Mouse (Mus musculus): ENCODE measurements around the gene Tanc2. TPM values are rescaled to one million over a fixed set of nuclear protein-coding genes. Genes with fewer than 3 reads are reported as not detected.

The Tanc2 gene
- total RNA-seq, 2 experiments from 2014 or later, result 201 to 216 TPM

- no peak for DNase-seq (ENCODE audit: low spot score in 2 of 2)
These were observed 234.0 kb downstream of the Tanc2 start for GRCm38 (mm10) chr11:105823759-105824158.

GRCm38 (mm10) chr11:105828175-105828574 is 238.4 kb downstream of the Tanc2 start:
- peak; percentile 44 to 53 for DNase-seq (ENCODE audit: low spot score in 2 of 2)

- no peak for DNase-seq (ENCODE audit: low spot score in 2 of 2)
These were observed 245.4 kb downstream of the Tanc2 start for GRCm38 (mm10) chr11:105835209-105835608.

- no peak for DNase-seq (ENCODE audit: low spot score in 2 of 2)
These were observed 246.6 kb downstream of the Tanc2 start for GRCm38 (mm10) chr11:105836344-105836891.

- DNase-seq (ENCODE audit: low spot score in 2 of 2), result peak in 1 of 2 experiments; percentile 43
These were observed 248.2 kb downstream of the Tanc2 start for GRCm38 (mm10) chr11:105837962-105838361.

GRCm38 (mm10) chr11:105845901-105846300 is 256.1 kb downstream of the Tanc2 start:
- no peak for DNase-seq (ENCODE audit: low spot score in 2 of 2)

- no peak for DNase-seq (ENCODE audit: low spot score in 2 of 2)
These were observed 265.7 kb downstream of the Tanc2 start for GRCm38 (mm10) chr11:105855504-105855903.

GRCm38 (mm10) chr11:105858063-105858462 is 268.3 kb downstream of the Tanc2 start:
- no peak for DNase-seq (ENCODE audit: low spot score in 2 of 2)

- no peak for DNase-seq (ENCODE audit: low spot score in 2 of 2)
These were observed 295.8 kb downstream of the Tanc2 start for GRCm38 (mm10) chr11:105885558-105885957.

GRCm38 (mm10) chr11:105887281-105887680 is 297.5 kb downstream of the Tanc2 start:
- DNase-seq (ENCODE audit: low spot score in 2 of 2), result no peak

GRCm38 (mm10) chr11:105899151-105899550 is 309.4 kb downstream of the Tanc2 start:
- DNase-seq (ENCODE audit: low spot score in 2 of 2), result no peak

- no peak for DNase-seq (ENCODE audit: low spot score in 2 of 2)
These were observed 311.7 kb downstream of the Tanc2 start for GRCm38 (mm10) chr11:105901501-105901900.

GRCm38 (mm10) chr11:105902956-105903355 is 313.2 kb downstream of the Tanc2 start:
- no peak for DNase-seq (ENCODE audit: low spot score in 2 of 2)

- DNase-seq (ENCODE audit: low spot score in 2 of 2), result no peak
These were observed 315.9 kb downstream of the Tanc2 start for GRCm38 (mm10) chr11:105905529-105906213.

GRCm38 (mm10) chr11:105907381-105907780 is 317.6 kb downstream of the Tanc2 start:
- DNase-seq (ENCODE audit: low spot score in 2 of 2), result no peak

GRCm38 (mm10) chr11:105908926-105909325 is 319.1 kb downstream of the Tanc2 start:
- no peak for DNase-seq (ENCODE audit: low spot score in 2 of 2)

GRCm38 (mm10) chr11:105909617-105910016 is 319.8 kb downstream of the Tanc2 start:
- no peak for DNase-seq (ENCODE audit: low spot score in 2 of 2)

- DNase-seq (ENCODE audit: low spot score in 2 of 2), result no peak
These were observed 321.4 kb downstream of the Tanc2 start for GRCm38 (mm10) chr11:105911149-105911548.

- DNase-seq (ENCODE audit: low spot score in 2 of 2), result peak; percentile 82 to 85
These were observed 322.0 kb downstream of the Tanc2 start for GRCm38 (mm10) chr11:105911592-105912375.

GRCm38 (mm10) chr11:105913580-105913979 is 323.8 kb downstream of the Tanc2 start:
- DNase-seq (ENCODE audit: low spot score in 2 of 2), result peak in 1 of 2 experiments; percentile 66

- no peak for DNase-seq (ENCODE audit: low spot score in 2 of 2)
These were observed 330.5 kb downstream of the Tanc2 start for GRCm38 (mm10) chr11:105920098-105920785.

Measured in left cerebral cortex, adult 18-20 months (tissue).